In genomic region chr4:135954241-135954640, GRCm38 (mm10) we compare ENCODE assay signal across 9 mouse cellular contexts. TPM values are rescaled to one million over a fixed set of nuclear protein-coding genes. Genes with fewer than 3 reads are reported as not detected.
DNase-seq lines count a peak whose midpoint lies in the region; ATAC-seq and TF ChIP-seq lines count a peak whose summit lies in the region.
"Had no signal": no experiment of that assay in that cellular context is flagged by ENCODE, and none has a peak within 500 bp of the region (broad histone marks: within the 10 kb centered on the region; RNA-seq: fewer than 3 reads in every experiment).

No protein-coding gene starts in this region.

- H3K27ac ChIP-seq in forebrain, embryonic 10.5 days: no peak overlapping the region
- no peak overlapping the region for H3K27ac ChIP-seq in intestine, embryonic 15.5 days
- no peak overlapping the region for H3K27ac ChIP-seq in liver, postnatal 0 days (ENCODE audit: low read depth)
- no peak overlapping the region for H3K27ac ChIP-seq in neural tube, embryonic 15.5 days (replicated peaks)

- ATAC-seq in intestine, embryonic 15.5 days: peak; percentile 42; the same call in 1 of the 2 replicates
- no peak for ATAC-seq in liver, postnatal 0 days
- ATAC-seq in neural tube, embryonic 15.5 days (ENCODE audit: low FRiP score): 0 out of 2 replicates have a peak, but pooled peaks have one; percentile 49

- H3K4me2 ChIP-seq in intestine, embryonic 15.5 days (replicated peaks): no peak overlapping the region
- H3K4me2 ChIP-seq in liver, postnatal 0 days (ENCODE audit: low read depth, low read length): no peak overlapping the region
- no peak overlapping the region for H3K4me2 ChIP-seq in neural tube, embryonic 15.5 days

- peaks cover 14% of the 10 kb centered on the region; the same call in 1 of the 2 replicates for H3K4me1 ChIP-seq in forebrain, embryonic 10.5 days
- 0 out of 2 replicates have a peak, but pooled peaks cover 4% of the 10 kb centered on the region for H3K4me1 ChIP-seq in intestine, embryonic 15.5 days (replicated peaks)
- H3K4me1 ChIP-seq in liver, postnatal 0 days (ENCODE audit: insufficient read depth): peaks cover 15% of the 10 kb centered on the region
- H3K4me1 ChIP-seq in neural tube, embryonic 15.5 days: 0 out of 2 replicates have a peak, but pooled peaks cover 3% of the 10 kb centered on the region

- DNase-seq in urinary bladder, postnatal 10 days (ENCODE audit: low spot score): peak; percentile 59
- DNase-seq in urinary bladder, adult 2 months (ENCODE audit: low spot score): no peak
- peak; percentile 82 for DNase-seq in brain, adult 2 months (ENCODE audit: low read depth, low spot score)
- DNase-seq in forebrain, embryonic 10.5 days (ENCODE audit: extremely low spot score, low spot score): peak; percentile 74
- peak; percentile 89 for DNase-seq in liver, postnatal 0 days
- DNase-seq in urinary bladder, postnatal 14 days (ENCODE audit: low spot score): peak; percentile 81

- WGBS in forebrain, embryonic 10.5 days: 22% methylated on average over 2 of the region's 2 CpGs
- WGBS in intestine, embryonic 15.5 days: 20% methylated on average over 2 of the region's 2 CpGs
- 14% methylated on average over 2 of the region's 2 CpGs for WGBS in liver, postnatal 0 days (ENCODE audit: insufficient replicate concordance)
- 16% methylated on average over 2 of the region's 2 CpGs for WGBS in neural tube, embryonic 15.5 days

- H3K27me3 ChIP-seq in forebrain, embryonic 10.5 days (ENCODE audit: poor library complexity, severe bottlenecking): no peaks in the 10 kb centered on the region
- H3K27me3 ChIP-seq in intestine, embryonic 15.5 days (replicated peaks): no peaks in the 10 kb centered on the region
- no peaks in the 10 kb centered on the region for H3K27me3 ChIP-seq in liver, postnatal 0 days (ENCODE audit: insufficient read depth, low read length)
- H3K27me3 ChIP-seq in neural tube, embryonic 15.5 days (replicated peaks): no peaks in the 10 kb centered on the region

- no peak overlapping the region for H3K9ac ChIP-seq in intestine, embryonic 15.5 days
- H3K9ac ChIP-seq in liver, postnatal 0 days (replicated peaks): no peak overlapping the region
- H3K9ac ChIP-seq in neural tube, embryonic 15.5 days (replicated peaks): no peak overlapping the region

- no peak overlapping the region for H3K4me3 ChIP-seq in forebrain, embryonic 10.5 days
- H3K4me3 ChIP-seq in intestine, embryonic 15.5 days (replicated peaks): no peak overlapping the region
- no peak overlapping the region for H3K4me3 ChIP-seq in liver, postnatal 0 days (ENCODE audit: low read depth, low read length)
- no peak overlapping the region for H3K4me3 ChIP-seq in neural tube, embryonic 15.5 days (replicated peaks)
- H3K4me3 ChIP-seq: myocyte had no signal

- H3K36me3 ChIP-seq in forebrain, embryonic 10.5 days (replicated peaks): peaks cover 68% of the 10 kb centered on the region
- peaks cover 24% of the 10 kb centered on the region for H3K36me3 ChIP-seq in intestine, embryonic 15.5 days
- H3K36me3 ChIP-seq in liver, postnatal 0 days (replicated peaks; ENCODE audit: insufficient read depth, low read length): peaks cover 44% of the 10 kb centered on the region
- H3K36me3 ChIP-seq in neural tube, embryonic 15.5 days: peaks cover 60% of the 10 kb centered on the region

- TF ChIP-seq CTCF in liver, postnatal 0 days (IDR thresholded peaks at IDR 0.05; ENCODE audit: low read depth): peak; percentile 98

- peaks cover 7% of the 10 kb centered on the region; the same call in 1 of the 2 replicates for H3K9me3 ChIP-seq in forebrain, embryonic 10.5 days
- H3K9me3 ChIP-seq in intestine, embryonic 15.5 days: no peaks in the 10 kb centered on the region
- no peaks in the 10 kb centered on the region; the same call in 1 of the 2 replicates for H3K9me3 ChIP-seq in liver, postnatal 0 days (ENCODE audit: low read length)
- no peaks in the 10 kb centered on the region for H3K9me3 ChIP-seq in neural tube, embryonic 15.5 days (replicated peaks)

- TF ChIP-seq EP300 in liver, postnatal 0 days (IDR thresholded peaks at IDR 0.05; ENCODE audit: low read depth): no peak

RNA-seq across cellular contexts. Expression of gene Hmgcl, which starts 8.0 kb away (rescaled TPM):
- polyA plus RNA-seq in urinary bladder, adult 2 months (2012; rRNA removed): 64.9 and 79.9 TPM in 2 replicates
- polyA plus RNA-seq in forebrain, embryonic 10.5 days (2016; fragmentation: Nextera tagmentation; extraction: Ambion mirVana): 65.0 and 65.4 TPM in 2 replicates
- 105 and 113 TPM in 2 replicates for polyA plus RNA-seq in intestine, embryonic 15.5 days (2015; fragmentation: Nextera tagmentation; extraction: Ambion mirVana)
- 351 and 364 TPM in 2 replicates for polyA plus RNA-seq in liver, postnatal 0 days (2015; fragmentation: Nextera tagmentation; extraction: Ambion mirVana)
- polyA plus RNA-seq in neural tube, embryonic 15.5 days (2015; fragmentation: Nextera tagmentation; extraction: Ambion mirVana): 68.2 and 68.9 TPM in 2 replicates

RNA-seq across cellular contexts. Expression of gene Gale, which starts 9.3 kb away (rescaled TPM):
- polyA plus RNA-seq in urinary bladder, adult 2 months (2012; rRNA removed): 20.4 and 36.8 TPM in 2 replicates
- polyA plus RNA-seq in forebrain, embryonic 10.5 days (2016; fragmentation: Nextera tagmentation; extraction: Ambion mirVana): 39.7 and 41.0 TPM in 2 replicates
- 82.5 and 108 TPM in 2 replicates for polyA plus RNA-seq in intestine, embryonic 15.5 days (2015; fragmentation: Nextera tagmentation; extraction: Ambion mirVana)
- 82.2 and 96.5 TPM in 2 replicates for polyA plus RNA-seq in liver, postnatal 0 days (2015; fragmentation: Nextera tagmentation; extraction: Ambion mirVana)
- polyA plus RNA-seq in neural tube, embryonic 15.5 days (2015; fragmentation: Nextera tagmentation; extraction: Ambion mirVana): 47.7 and 53.5 TPM in 2 replicates

RNA-seq across cellular contexts. Expression of gene Lypla2, which starts 18.2 kb away (rescaled TPM):
- 55.2 and 63.6 TPM in 2 replicates for polyA plus RNA-seq in urinary bladder, adult 2 months (2012; rRNA removed)
- 204 and 210 TPM in 2 replicates for polyA plus RNA-seq in forebrain, embryonic 10.5 days (2016; fragmentation: Nextera tagmentation; extraction: Ambion mirVana)
- 99.4 and 108 TPM in 2 replicates for polyA plus RNA-seq in intestine, embryonic 15.5 days (2015; fragmentation: Nextera tagmentation; extraction: Ambion mirVana)
- polyA plus RNA-seq in liver, postnatal 0 days (2015; fragmentation: Nextera tagmentation; extraction: Ambion mirVana): 54.2 and 55.5 TPM in 2 replicates
- polyA plus RNA-seq in neural tube, embryonic 15.5 days (2015; fragmentation: Nextera tagmentation; extraction: Ambion mirVana): 200 and 211 TPM in 2 replicates

RNA-seq across cellular contexts. Expression of gene Pithd1, which starts 32.8 kb away (rescaled TPM):
- 41.4 and 46.9 TPM in 2 replicates for polyA plus RNA-seq in urinary bladder, adult 2 months (2012; rRNA removed)
- polyA plus RNA-seq in forebrain, embryonic 10.5 days (2016; fragmentation: Nextera tagmentation; extraction: Ambion mirVana): 73.6 and 75.8 TPM in 2 replicates
- 51.6 TPM in 2 replicates for polyA plus RNA-seq in intestine, embryonic 15.5 days (2015; fragmentation: Nextera tagmentation; extraction: Ambion mirVana)
- 42.9 and 45.2 TPM in 2 replicates for polyA plus RNA-seq in liver, postnatal 0 days (2015; fragmentation: Nextera tagmentation; extraction: Ambion mirVana)
- 71.9 and 94.0 TPM in 2 replicates for polyA plus RNA-seq in neural tube, embryonic 15.5 days (2015; fragmentation: Nextera tagmentation; extraction: Ambion mirVana)

RNA-seq across cellular contexts. Expression of gene Fuca1, which starts 33.7 kb away (rescaled TPM):
- 75.9 and 84.2 TPM in 2 replicates for polyA plus RNA-seq in urinary bladder, adult 2 months (2012; rRNA removed)
- polyA plus RNA-seq in forebrain, embryonic 10.5 days (2016; fragmentation: Nextera tagmentation; extraction: Ambion mirVana): 46.4 and 52.4 TPM in 2 replicates
- polyA plus RNA-seq in intestine, embryonic 15.5 days (2015; fragmentation: Nextera tagmentation; extraction: Ambion mirVana): 134 and 154 TPM in 2 replicates
- 45.2 and 50.7 TPM in 2 replicates for polyA plus RNA-seq in liver, postnatal 0 days (2015; fragmentation: Nextera tagmentation; extraction: Ambion mirVana)
- 68.6 and 71.5 TPM in 2 replicates for polyA plus RNA-seq in neural tube, embryonic 15.5 days (2015; fragmentation: Nextera tagmentation; extraction: Ambion mirVana)
